Mouse (Mus musculus): ENCODE measurements at regions not wholly inside any gene's neighbourhood (a gene's known extent, or its start where the extent isn't known, plus 50 kb on each side); places are given as distances from the start of the nearest gene placed in this dataset.
"Not testable (repeated sequence)": the region's sequence is repeated elsewhere in the genome, so short reads cannot be mapped to it uniquely, and the experiment has no call there.

DNA sequence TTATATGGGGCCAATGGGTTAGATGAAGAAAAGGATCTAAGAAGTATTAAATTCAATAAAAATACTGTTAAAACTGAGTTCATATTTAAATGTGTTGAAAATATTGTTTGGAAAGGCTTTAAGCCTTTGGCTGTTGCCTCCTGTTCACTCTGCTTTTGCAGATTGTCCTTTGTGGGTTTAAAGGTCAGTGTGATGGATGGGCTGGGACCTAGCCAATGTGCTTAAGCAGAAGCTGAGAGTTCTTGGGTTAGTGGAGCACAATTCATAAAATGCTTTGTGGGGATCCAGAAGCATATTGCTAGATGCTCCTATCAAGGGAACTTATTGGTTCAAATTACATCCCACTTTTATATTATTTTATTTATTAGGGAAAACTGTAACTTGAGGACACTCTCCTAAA is 402.4 kb upstream of the Stxbp6 start:
- Histone ChIP-seq H3K27me3 (no peaks in the 10 kb centered on the region), H3K4me1 (no peaks in the 10 kb centered on the region), H3K9ac (no peak overlapping the region), H3K36me3 (no peaks in the 10 kb centered on the region), H3K27ac (no peak overlapping the region), H3K9me3 (no peaks in the 10 kb centered on the region), H3K4me2 (replicated peaks) (no peak overlapping the region), H3K4me3 (no peak overlapping the region)
- ATAC-seq (ENCODE audit: insufficient number of reproducible peaks, insufficient read depth, low FRiP score, low TSS enrichment) = no peak

DNA sequence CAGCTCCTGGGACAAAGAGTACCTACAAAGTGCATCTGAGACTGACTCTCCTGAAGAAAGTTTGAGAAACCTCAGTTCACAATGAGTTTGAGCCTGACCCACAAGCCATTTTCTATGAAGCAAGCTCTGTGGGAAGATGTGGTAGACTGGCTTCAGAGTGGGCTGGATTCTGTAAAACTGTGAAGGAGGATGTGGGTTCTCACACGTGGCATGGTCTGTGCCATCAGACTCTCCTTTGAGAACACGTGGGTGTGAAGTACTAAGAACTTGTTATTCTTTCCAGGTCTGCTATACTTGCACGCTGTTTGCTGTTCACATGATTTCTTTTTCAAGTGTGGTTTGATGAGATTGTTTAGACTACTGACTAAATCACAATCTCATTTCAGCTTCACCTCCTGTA is 393.6 kb upstream of the Stxbp6 start:
- WGBS = 72% methylated on average over 3 of the region's 3 CpGs

DNA sequence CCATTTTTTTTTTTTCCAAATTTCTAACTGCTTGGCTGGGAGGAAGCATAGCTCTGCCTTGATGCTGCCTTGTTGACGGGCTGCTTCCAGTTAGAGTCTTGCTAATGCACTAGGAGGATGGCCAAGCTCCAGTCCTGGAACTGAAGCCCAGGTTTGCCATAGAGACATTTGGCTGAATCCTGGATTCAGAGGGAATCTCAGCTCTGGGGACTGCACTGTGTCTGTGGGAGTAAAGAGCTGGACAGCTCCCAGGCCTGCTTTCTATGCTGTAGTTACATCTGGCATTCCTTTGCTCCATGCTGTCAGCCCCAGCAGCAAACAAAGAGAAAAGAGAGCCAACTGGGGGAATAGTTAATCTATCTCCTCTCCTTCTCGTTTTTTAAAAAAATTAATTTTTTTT is 392.5 kb upstream of the Stxbp6 start:
- no peak overlapping the region for H3K27ac ChIP-seq
- H3K9me3 ChIP-seq = no peaks in the 10 kb centered on the region
- H3K4me1 ChIP-seq = no peaks in the 10 kb centered on the region
- no peaks in the 10 kb centered on the region for H3K36me3 ChIP-seq
- H3K4me3 ChIP-seq = no peak overlapping the region
- no peak for ATAC-seq (ENCODE audit: insufficient number of reproducible peaks, insufficient read depth, low FRiP score, low TSS enrichment)
- H3K4me2 ChIP-seq (replicated peaks) = no peak overlapping the region
- H3K27me3 ChIP-seq = no peaks in the 10 kb centered on the region
- no peak overlapping the region for H3K9ac ChIP-seq
- WGBS = 37% methylated on average over 2 of the region's 2 CpGs

More for the DNA sequence above, 393.6 kb upstream of the Stxbp6 start:
- Histone ChIP-seq H3K27me3 (no peaks in the 10 kb centered on the region), H3K9me3 (no peaks in the 10 kb centered on the region), H3K4me1 (no peaks in the 10 kb centered on the region), H3K4me2 (replicated peaks) (no peak overlapping the region), H3K27ac (no peak overlapping the region), H3K36me3 (no peaks in the 10 kb centered on the region), H3K9ac (no peak overlapping the region), H3K4me3 (no peak overlapping the region)
- no peak for ATAC-seq (ENCODE audit: insufficient number of reproducible peaks, insufficient read depth, low FRiP score, low TSS enrichment)

DNA sequence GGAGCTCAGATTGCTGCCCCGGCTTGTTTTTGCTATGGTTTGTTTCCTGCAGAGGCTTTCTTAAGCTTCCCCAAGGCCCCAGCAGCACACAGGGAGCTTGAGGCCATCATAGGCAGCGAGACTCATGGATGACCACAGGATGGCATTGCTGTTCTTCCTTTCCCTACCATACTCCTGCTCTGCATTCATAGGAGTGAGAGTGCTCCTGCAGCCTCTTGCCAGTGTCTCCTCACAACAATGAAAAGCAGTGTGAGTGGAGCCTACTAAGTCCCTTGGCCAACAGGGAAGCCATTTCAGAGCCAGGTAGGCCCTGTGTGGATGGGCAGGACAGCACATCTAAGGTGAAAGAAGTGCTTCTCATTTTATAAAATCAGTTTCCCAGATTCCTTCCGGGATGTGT is 391.6 kb upstream of the Stxbp6 start:
- no peaks in the 10 kb centered on the region for H3K9me3 ChIP-seq
- H3K4me3 ChIP-seq = no peak overlapping the region
- no peaks in the 10 kb centered on the region for H3K4me1 ChIP-seq
- H3K27ac ChIP-seq = no peak overlapping the region
- no peaks in the 10 kb centered on the region for H3K27me3 ChIP-seq
- no peak for ATAC-seq (ENCODE audit: insufficient number of reproducible peaks, insufficient read depth, low FRiP score, low TSS enrichment)
- no peaks in the 10 kb centered on the region for H3K36me3 ChIP-seq
- 54% methylated on average over 3 of the region's 3 CpGs for WGBS
- no peak overlapping the region for H3K9ac ChIP-seq
- no peak overlapping the region for H3K4me2 ChIP-seq (replicated peaks)

DNA sequence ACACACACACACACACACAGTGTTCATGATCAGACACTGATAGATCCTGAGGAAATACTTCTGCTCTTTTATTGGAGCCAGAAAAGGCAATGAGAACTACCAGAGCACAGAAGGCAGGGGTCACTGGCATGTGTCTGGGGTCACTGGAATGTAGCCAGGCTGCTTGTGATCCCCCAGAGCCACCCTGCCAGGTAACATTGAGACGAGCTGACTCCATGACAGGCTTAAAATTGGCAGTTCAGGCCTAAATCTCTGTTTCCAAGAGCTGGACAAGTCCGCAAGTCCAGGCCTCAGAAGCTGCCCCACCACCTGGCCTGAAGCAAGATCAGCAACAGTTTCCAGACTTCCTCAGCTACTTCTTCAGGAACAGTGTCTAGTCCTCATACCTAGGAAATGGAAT is 390.4 kb upstream of the Stxbp6 start:
- H3K36me3 ChIP-seq = no peaks in the 10 kb centered on the region
- H3K9ac ChIP-seq = no peak overlapping the region
- H3K9me3 ChIP-seq = no peaks in the 10 kb centered on the region
- no peaks in the 10 kb centered on the region for H3K27me3 ChIP-seq
- H3K27ac ChIP-seq = no peak overlapping the region
- H3K4me1 ChIP-seq = no peaks in the 10 kb centered on the region
- H3K4me2 ChIP-seq (replicated peaks) = no peak overlapping the region
- WGBS = 77% methylated on average over 2 of the region's 2 CpGs
- H3K4me3 ChIP-seq = no peak overlapping the region
- no peak for ATAC-seq (ENCODE audit: insufficient number of reproducible peaks, insufficient read depth, low FRiP score, low TSS enrichment)

DNA sequence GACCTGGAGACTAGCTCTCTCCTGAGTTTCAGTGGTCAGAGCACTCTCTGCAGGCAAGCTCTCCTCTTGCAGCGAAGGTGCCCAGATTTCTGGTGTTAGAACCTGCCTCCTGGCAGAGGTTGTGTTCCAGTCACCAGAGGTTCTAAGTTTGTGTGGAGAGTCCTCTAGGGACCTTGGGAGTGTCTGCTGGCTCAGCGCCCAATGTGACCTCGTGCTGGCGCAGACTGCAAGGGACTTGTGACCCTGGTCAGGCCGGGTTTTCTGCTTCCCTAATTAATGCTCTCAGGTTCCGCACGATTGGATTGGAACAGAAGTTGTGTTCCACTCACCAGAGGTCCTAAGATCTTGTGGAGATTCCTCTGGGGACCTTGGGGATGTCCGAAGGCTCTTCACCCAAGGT is 384.2 kb upstream of the Stxbp6 start:
- H3K27me3 ChIP-seq; H3K4me3 ChIP-seq; H3K4me2 ChIP-seq (replicated peaks); H3K9me3 ChIP-seq; H3K36me3 ChIP-seq; ATAC-seq (ENCODE audit: insufficient number of reproducible peaks, insufficient read depth, low FRiP score, low TSS enrichment); H3K9ac ChIP-seq; H3K4me1 ChIP-seq; H3K27ac ChIP-seq: not testable (repeated sequence)
- WGBS = 78% methylated on average over 8 of the region's 8 CpGs

DNA sequence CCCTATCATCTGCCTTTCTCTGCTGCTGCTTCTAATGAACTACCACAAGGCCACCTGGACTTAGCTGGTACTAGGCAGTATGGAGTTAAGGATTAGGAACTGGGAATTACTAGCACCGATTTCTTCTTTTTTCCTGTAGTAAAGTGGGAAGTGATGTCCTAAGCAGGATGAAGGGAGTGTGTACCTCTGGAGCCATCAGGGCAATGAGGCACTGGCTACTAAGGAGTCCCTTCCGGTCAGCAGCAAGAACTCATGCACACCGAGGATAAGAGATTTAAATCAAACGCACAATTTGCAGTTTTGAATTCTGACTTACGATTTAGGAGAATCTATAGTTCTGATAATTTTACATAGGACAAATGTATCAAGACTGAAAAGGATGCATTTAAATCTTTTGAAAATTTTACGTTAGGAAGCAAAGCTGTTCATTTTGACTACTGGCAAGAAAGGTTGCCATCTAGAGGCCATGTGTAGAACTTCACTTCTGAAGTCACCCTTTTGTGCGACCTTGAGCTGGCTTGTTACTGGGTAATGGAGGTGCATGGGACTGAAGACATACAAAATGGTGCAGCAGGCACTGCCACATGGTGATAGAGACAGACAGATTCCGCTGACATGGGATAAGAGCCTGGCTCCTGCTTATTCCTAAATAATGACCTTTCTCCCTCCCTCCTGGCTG is 369.1 kb upstream of the Stxbp6 start:
- Histone ChIP-seq H3K27ac (no peak overlapping the region), H3K4me1 (no peaks in the 10 kb centered on the region)
- ATAC-seq (ENCODE audit: insufficient number of reproducible peaks, insufficient read depth, low FRiP score, low TSS enrichment) = no peak

DNA sequence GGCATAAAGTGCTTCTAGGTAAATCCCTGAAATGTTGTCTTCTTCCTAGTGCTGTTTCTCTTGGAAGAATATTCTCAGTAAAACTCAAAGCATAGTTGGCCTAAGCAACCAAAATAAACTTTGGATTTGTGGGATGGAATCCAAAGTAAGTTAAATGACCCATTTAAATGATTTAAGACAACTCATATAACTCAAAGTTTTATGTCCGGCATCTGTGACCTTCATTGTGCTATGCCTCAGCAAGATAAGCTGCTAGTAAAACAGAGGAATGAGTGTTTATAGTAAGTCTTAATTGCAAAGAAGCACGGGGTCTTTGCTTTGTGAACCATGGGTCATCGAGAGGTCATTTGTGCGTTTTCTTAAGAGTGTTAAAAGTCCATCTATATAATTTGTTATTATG is 368.0 kb upstream of the Stxbp6 start:
- Histone ChIP-seq H3K4me1 (no peaks in the 10 kb centered on the region), H3K27ac (no peak overlapping the region), H3K9me3 (no peaks in the 10 kb centered on the region), H3K27me3 (no peaks in the 10 kb centered on the region), H3K9ac (no peak overlapping the region), H3K36me3 (no peaks in the 10 kb centered on the region), H3K4me2 (replicated peaks) (no peak overlapping the region), H3K4me3 (no peak overlapping the region)
- WGBS = 34% methylated on average over 4 of the region's 4 CpGs
- no peak for ATAC-seq (ENCODE audit: insufficient number of reproducible peaks, insufficient read depth, low FRiP score, low TSS enrichment)

More for the DNA sequence above, 369.1 kb upstream of the Stxbp6 start:
- H3K9ac ChIP-seq = no peak overlapping the region
- H3K4me2 ChIP-seq (replicated peaks) = no peak overlapping the region
- H3K9me3 ChIP-seq = no peaks in the 10 kb centered on the region
- no peak overlapping the region for H3K4me3 ChIP-seq
- WGBS = 60% methylated on average over 8 of the region's 8 CpGs
- H3K36me3 ChIP-seq = no peaks in the 10 kb centered on the region
- no peaks in the 10 kb centered on the region for H3K27me3 ChIP-seq

DNA sequence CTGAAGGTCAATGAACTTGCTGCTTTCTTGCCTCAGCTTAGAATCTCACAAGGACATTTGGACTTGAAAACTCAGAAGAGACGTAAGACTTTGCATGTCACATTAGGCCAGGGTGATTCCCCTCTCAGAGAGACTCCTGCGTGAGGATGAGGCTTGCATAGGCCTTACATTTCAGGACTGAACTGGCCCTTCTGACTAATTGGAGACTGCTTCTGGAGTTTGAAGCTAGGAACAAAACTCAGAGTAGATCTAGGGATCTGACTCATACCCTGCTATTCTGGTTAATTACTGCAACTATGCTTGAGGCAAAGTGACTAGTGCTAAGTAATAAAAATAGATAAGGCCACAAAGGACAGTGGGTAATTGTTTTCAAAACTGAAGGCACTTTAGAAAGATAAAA is 365.2 kb upstream of the Stxbp6 start:
- Histone ChIP-seq H3K27me3 (no peaks in the 10 kb centered on the region), H3K4me3 (no peak overlapping the region), H3K4me2 (replicated peaks) (no peak overlapping the region), H3K36me3 (no peaks in the 10 kb centered on the region), H3K27ac (no peak overlapping the region), H3K4me1 (no peaks in the 10 kb centered on the region), H3K9ac (no peak overlapping the region), H3K9me3 (no peaks in the 10 kb centered on the region)
- WGBS = 85% methylated on average over 2 of the region's 2 CpGs
- ATAC-seq (ENCODE audit: insufficient number of reproducible peaks, insufficient read depth, low FRiP score, low TSS enrichment) = no peak

DNA sequence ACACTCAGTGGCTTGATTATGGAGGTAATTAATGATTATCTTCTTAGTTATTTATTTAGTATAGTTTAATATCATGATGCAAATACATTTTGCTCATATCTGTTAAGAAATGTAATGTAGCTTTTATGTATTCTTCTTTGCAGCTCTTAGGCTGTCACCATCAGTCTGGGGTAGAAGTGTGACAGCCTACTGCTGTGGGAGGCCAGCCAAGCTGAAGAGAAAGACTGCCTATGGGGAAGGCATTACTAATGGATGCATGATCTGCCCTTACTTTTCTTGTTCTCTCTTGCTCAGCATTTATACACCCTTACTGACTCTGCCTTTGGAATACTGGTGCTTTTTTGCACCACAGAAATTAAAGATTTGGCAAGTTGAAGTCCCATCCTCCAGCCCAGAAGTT is 362.8 kb upstream of the Stxbp6 start:
- Histone ChIP-seq H3K4me1 (no peaks in the 10 kb centered on the region), H3K9ac (no peak overlapping the region), H3K27ac (no peak overlapping the region), H3K36me3 (no peaks in the 10 kb centered on the region), H3K27me3 (no peaks in the 10 kb centered on the region), H3K9me3 (no peaks in the 10 kb centered on the region), H3K4me3 (no peak overlapping the region), H3K4me2 (replicated peaks) (no peak overlapping the region)
- ATAC-seq (ENCODE audit: insufficient number of reproducible peaks, insufficient read depth, low FRiP score, low TSS enrichment) = no peak

DNA sequence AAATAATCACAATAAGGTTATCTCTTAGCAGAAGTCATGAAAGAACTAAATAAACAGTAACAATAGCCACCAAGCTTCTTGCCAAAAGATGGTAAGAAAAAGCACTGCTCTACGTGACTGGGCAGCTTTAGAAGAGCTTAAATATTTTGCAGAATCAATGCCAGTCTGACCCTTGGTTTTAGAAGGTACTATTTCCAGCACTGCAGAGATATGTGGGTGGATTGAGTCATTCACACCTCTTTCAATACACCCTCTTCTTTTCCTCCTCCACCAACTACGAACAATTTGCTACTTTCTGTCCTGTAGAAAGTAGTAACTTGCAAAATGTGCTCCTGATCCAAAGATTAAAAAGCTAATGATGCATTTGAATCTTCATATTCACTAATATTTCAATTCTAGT is 324.9 kb upstream of the Stxbp6 start:
- Histone ChIP-seq H3K9me3 (no peaks in the 10 kb centered on the region), H3K9ac (no peak overlapping the region), H3K4me1 (no peaks in the 10 kb centered on the region), H3K27ac (no peak overlapping the region), H3K4me3 (no peak overlapping the region), H3K4me2 (replicated peaks) (no peak overlapping the region), H3K27me3 (no peaks in the 10 kb centered on the region), H3K36me3 (no peaks in the 10 kb centered on the region)
- 77% methylated on average over 2 of the region's 2 CpGs for WGBS
- ATAC-seq (ENCODE audit: insufficient number of reproducible peaks, insufficient read depth, low FRiP score, low TSS enrichment) = no peak

DNA sequence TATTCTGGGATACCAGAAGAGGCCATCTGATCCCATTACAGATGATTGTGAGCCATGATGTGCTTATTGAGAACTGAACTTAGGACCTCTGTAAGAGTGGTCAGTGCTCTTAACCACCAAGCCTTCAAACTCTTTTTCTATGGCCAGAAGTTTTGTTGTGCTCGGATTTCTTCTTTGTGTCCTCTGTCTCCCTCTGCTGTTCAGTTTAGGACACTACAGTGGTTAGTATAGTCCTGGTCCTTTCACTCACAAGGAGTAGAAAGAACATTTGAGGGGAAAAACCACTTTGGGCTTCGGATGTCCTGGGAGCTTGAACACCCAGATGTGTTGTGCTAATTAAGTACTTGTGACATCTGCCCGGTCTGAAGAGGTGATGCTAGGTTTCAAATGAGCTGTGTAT is 310.4 kb upstream of the Stxbp6 start:
- no peak overlapping the region for H3K9ac ChIP-seq
- H3K27ac ChIP-seq = no peak overlapping the region
- no peaks in the 10 kb centered on the region for H3K36me3 ChIP-seq
- no peak for ATAC-seq (ENCODE audit: insufficient number of reproducible peaks, insufficient read depth, low FRiP score, low TSS enrichment)
- H3K9me3 ChIP-seq = 0 out of 2 replicates have a peak, but pooled peaks cover 4% of the 10 kb centered on the region
- 57% methylated on average over 3 of the region's 3 CpGs for WGBS
- no peaks in the 10 kb centered on the region for H3K27me3 ChIP-seq
- H3K4me1 ChIP-seq = no peaks in the 10 kb centered on the region
- no peak overlapping the region for H3K4me2 ChIP-seq (replicated peaks)
- H3K4me3 ChIP-seq = no peak overlapping the region
